Mouse (Mus musculus) stomach, postnatal 0 days (tissue): ENCODE measurements at regions not wholly inside any gene's neighbourhood (a gene's known extent, or its start where the extent isn't known, plus 50 kb on each side); places are given as distances from the start of the nearest gene placed in this dataset.
A peak's percentile ranks its signal among the peaks of the same experiment; 100 is the strongest.

Experiments used
- ATAC-seq: fragments of 200-750 bp; cut with Nextera tagmentation; 2 replicates; pipeline ENCODE4 v1.8.0; 2017; ENCODE audit not compliant: low FRiP score, low TSS enrichment
- DNase-seq: peaks from one replicate; pipeline ENCODE4 v3.0.0-alpha.2; 2016; ENCODE audit warnings: low spot score
- H3K27ac ChIP-seq: fragments of 300-500 bp; sonication (generic); replicated peaks from 2 replicates; pipeline ENCODE4 v1.5.1; 2014; ENCODE audit warnings: mild to moderate bottlenecking, control low read depth
- H3K27me3 ChIP-seq: fragments of 300-500 bp; sonication (generic); 2 replicates; pipeline ENCODE4 v1.6.1; 2014; ENCODE audit warnings: low read length; ENCODE audit not compliant: control insufficient read depth, insufficient read depth
- H3K36me3 ChIP-seq: fragments of 300-500 bp; sonication (generic); 2 replicates; pipeline ENCODE4 v1.6.1; 2014; ENCODE audit warnings: low read length, mixed read lengths; ENCODE audit not compliant: control insufficient read depth, insufficient read depth
- H3K4me1 ChIP-seq: fragments of 300-500 bp; sonication (generic); replicated peaks from 2 replicates; pipeline ENCODE4 v1.6.1; 2014; ENCODE audit warnings: antibody characterized with exemption; ENCODE audit not compliant: control insufficient read depth, insufficient read depth
- H3K4me2 ChIP-seq: fragments of 300-500 bp; sonication (generic); replicated peaks from 2 replicates; pipeline ENCODE4 v1.6.1; 2014; ENCODE audit warnings: low read depth, mild to moderate bottlenecking, control low read depth, moderate library complexity
- H3K4me3 ChIP-seq: fragments of 300-500 bp; sonication (generic); 2 replicates; pipeline ENCODE4 v1.5.1; 2014; ENCODE audit warnings: low read depth, low read length, control low read depth
- H3K9ac ChIP-seq: fragments of 300-500 bp; sonication (generic); 2 replicates; pipeline ENCODE4 v1.6.1; 2014; ENCODE audit warnings: mild to moderate bottlenecking, low read length, control low read depth, mixed read lengths
- H3K9me3 ChIP-seq: fragments of 300-500 bp; sonication (generic); 2 replicates; pipeline ENCODE4 v1.6.1; 2016; ENCODE audit warnings: low read length; ENCODE audit not compliant: control insufficient read depth
- CTCF ChIP-seq: IDR thresholded peaks from 2 replicates; pipeline ENCODE4 v1.5.1; 2016; ENCODE audit warnings: antibody characterized with exemption, low read depth, mild to moderate bottlenecking, moderate library complexity
- EP300 ChIP-seq: optimal IDR thresholded peaks from 2 replicates; pipeline ENCODE3; 2016; ENCODE audit warnings: antibody characterized with exemption
- WGBS: fragments of 180-500 bp; shearing (Covaris S2); extraction: QIAGEN DNeasy Blood & Tissue Kit; methylation state at CpG from one replicate; pipeline ENCODE4 v1.1.7; 2014; 5-methylcytosine and 5-hydroxymethylcytosine counted together

DNA sequence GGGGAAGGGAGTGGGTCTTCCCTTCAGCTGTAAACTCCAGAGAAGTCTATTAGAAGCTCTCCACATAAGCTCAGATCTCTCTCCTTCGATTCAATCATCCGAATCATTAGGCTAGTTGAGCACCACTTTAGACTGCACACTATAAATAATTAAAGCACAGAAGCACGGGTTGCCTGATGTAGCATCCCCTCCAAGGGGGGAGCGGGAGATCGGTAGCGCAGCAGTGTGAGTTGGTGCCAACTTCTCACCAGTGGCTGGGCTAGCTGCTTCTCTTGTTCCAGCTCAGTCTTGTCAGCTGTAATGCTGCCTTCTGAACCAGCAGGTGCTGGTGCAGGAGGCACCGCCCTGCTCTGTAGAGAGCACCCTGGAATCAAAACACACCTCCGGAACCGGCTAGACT lies 78.6 kb downstream of the A830031A19Rik start:
- 71% methylated on average over 9 of the region's 9 CpGs for WGBS
- no peak for ATAC-seq
- Histone ChIP-seq H3K4me1 (no peaks in the 10 kb centered on the region), H3K4me2 (no peak overlapping the region), H3K27ac (no peak overlapping the region), H3K9ac (no peak overlapping the region), H3K9me3 (no peaks in the 10 kb centered on the region), H3K4me3 (no peak overlapping the region), H3K27me3 (no peaks in the 10 kb centered on the region), H3K36me3 (no peaks in the 10 kb centered on the region)
- no peak for TF ChIP-seq CTCF
- TF ChIP-seq EP300: no peak
- no peak for DNase-seq

DNA sequence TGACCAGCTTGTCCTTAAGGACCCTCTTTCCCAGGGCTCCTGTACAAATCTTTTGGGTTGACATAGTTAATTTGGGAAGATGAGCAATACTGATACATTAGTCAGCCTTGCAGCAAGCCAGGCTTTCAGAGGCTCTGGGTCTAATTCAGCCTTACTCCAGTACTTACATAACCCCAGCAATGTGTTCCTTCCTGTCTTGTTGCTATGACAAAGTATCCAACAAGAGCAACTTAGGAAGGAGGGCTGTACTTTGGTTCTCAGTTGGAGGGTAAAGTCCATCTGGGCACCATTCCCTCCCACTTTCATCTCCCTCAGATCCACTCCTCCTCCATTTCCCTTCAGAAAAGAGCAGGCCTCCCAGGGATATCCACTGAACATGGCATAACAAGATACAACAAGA lies 80.7 kb downstream of the A830031A19Rik start:
- Histone ChIP-seq H3K9me3 (no peaks in the 10 kb centered on the region), H3K4me2 (no peak overlapping the region), H3K9ac (no peak overlapping the region), H3K4me1 (no peaks in the 10 kb centered on the region), H3K27ac (no peak overlapping the region), H3K27me3 (no peaks in the 10 kb centered on the region), H3K36me3 (no peaks in the 10 kb centered on the region), H3K4me3 (no peak overlapping the region)
- DNase-seq (no peak), ATAC-seq (no peak)
- no peak for TF ChIP-seq CTCF
- TF ChIP-seq EP300: no peak

GRCm38 (mm10) chr11:23987532-23988450 lies 87.1 kb downstream of the A830031A19Rik start:
- 66% methylated on average over 7 of the region's 7 CpGs for WGBS
- Histone ChIP-seq H3K27ac (no peak overlapping the region), H3K4me2 (no peak overlapping the region), H3K27me3 (no peaks in the 10 kb centered on the region), H3K9ac (no peak overlapping the region), H3K9me3 (no peaks in the 10 kb centered on the region), H3K4me1 (no peaks in the 10 kb centered on the region), H3K36me3 (no peaks in the 10 kb centered on the region), H3K4me3 (no peak overlapping the region)
- ATAC-seq (no peak), DNase-seq (no peak)
- TF ChIP-seq CTCF (no peak), EP300 (no peak)

DNA sequence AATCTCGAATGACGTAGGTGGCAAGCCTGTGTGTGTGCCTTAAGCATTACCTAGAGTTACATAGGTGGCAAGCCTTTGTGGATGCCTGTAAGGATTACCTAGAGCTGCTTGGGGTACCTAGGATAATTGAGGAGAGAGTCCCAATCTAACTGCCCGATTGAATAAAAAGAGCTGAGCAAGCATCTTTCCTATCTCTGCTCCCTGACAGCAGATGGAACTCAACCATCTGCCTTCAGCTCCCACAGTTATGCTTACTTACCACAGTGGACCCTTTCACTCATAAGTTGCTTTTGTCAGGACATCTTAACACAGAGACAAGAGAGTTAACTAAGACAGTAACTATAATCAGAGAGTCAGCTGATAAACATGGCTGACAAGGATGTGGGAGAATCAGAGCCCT lies 89.6 kb downstream of the A830031A19Rik start:
- TF ChIP-seq CTCF (no peak), EP300 (no peak)
- 84% methylated on average over 3 of the region's 3 CpGs for WGBS
- DNase-seq: no peak

DNA sequence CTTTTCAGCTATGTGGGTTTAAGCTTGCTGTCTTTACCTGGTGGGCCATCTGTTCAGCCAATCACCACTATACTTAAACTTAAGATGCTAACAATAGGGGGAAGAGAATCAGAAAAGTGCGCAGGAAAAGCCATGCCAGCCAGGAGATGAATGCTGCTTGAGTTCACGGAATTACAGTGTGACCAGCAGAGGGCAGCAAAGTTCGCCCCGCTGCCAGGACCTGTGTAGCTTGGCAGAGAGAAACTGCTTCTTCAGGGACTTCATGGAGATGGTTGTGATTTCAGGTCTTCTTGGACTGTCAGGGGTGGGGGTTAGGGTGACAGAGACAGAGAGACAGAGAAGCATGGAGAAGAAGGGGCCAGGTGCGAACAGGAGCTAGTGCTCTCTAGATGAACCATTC lies 84.3 kb upstream of the Papolg start:
- TF ChIP-seq CTCF (peak; percentile 97), EP300 (no peak)
- no peak; the same call in 1 of the 2 replicates for ATAC-seq

More for the DNA sequence above, 89.6 kb downstream of the A830031A19Rik start:
- ATAC-seq: no peak
- H3K9me3 ChIP-seq: no peaks in the 10 kb centered on the region
- no peaks in the 10 kb centered on the region for H3K27me3 ChIP-seq
- no peaks in the 10 kb centered on the region for H3K4me1 ChIP-seq
- no peak overlapping the region for H3K4me2 ChIP-seq
- H3K4me3 ChIP-seq: no peak overlapping the region
- no peak overlapping the region for H3K27ac ChIP-seq
- no peak overlapping the region for H3K9ac ChIP-seq
- no peaks in the 10 kb centered on the region for H3K36me3 ChIP-seq

DNA sequence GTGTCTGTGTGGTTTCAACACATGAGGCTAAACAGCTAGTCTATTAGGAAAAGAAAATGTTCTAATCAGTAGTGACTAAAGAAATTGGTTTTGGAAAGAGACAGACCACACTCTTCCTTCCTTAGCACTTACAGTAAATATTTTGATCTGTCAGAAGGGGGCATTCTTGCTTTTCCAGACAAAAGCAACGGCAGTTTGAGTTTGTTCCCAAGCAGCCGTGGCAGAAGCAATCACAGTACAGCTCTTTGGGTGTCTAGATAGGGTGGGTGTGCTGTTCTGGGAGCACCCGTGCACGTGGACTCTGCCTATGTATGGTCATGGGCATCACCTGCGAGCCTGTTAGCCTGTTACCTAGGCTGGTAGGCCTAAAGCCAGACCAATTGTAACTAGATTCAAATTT lies 83.2 kb upstream of the Papolg start:
- H3K4me3 ChIP-seq: no peak overlapping the region
- DNase-seq (no peak), ATAC-seq (no peak)
- 71% methylated on average over 5 of the region's 5 CpGs for WGBS
- H3K4me1 ChIP-seq: no peaks in the 10 kb centered on the region
- no peak overlapping the region for H3K27ac ChIP-seq
- TF ChIP-seq CTCF (no peak), EP300 (no peak)
- no peak overlapping the region for H3K4me2 ChIP-seq
- no peaks in the 10 kb centered on the region for H3K9me3 ChIP-seq
- no peaks in the 10 kb centered on the region for H3K27me3 ChIP-seq
- no peak overlapping the region for H3K9ac ChIP-seq
- no peaks in the 10 kb centered on the region for H3K36me3 ChIP-seq

More for the DNA sequence above, 84.3 kb upstream of the Papolg start:
- Histone ChIP-seq H3K9me3 (no peaks in the 10 kb centered on the region), H3K4me2 (no peak overlapping the region), H3K4me3 (no peak overlapping the region), H3K36me3 (no peaks in the 10 kb centered on the region), H3K27me3 (no peaks in the 10 kb centered on the region), H3K4me1 (no peaks in the 10 kb centered on the region), H3K9ac (no peak overlapping the region), H3K27ac (no peak overlapping the region)
- 6% methylated on average over 5 of the region's 5 CpGs for WGBS
- peak; percentile 79 for DNase-seq
